Comparison of ENCODE assay signal across 8 mouse cellular contexts in genomic region chr13:21160041-21160511, GRCm38 (mm10). TPM values are rescaled to one million over a fixed set of nuclear protein-coding genes. Genes with fewer than 3 reads are reported as not detected.
DNase-seq lines count a peak whose midpoint lies in the region; ATAC-seq and TF ChIP-seq lines count a peak whose summit lies in the region.

No protein-coding gene starts in this region.

- no peaks in the 10 kb centered on the region for H3K4me1 ChIP-seq in ES-Bruce4 (ENCODE audit: control insufficient read depth, insufficient read depth, low read length)
- peaks cover 12% of the 10 kb centered on the region for H3K4me1 ChIP-seq in forebrain, embryonic 16.5 days (replicated peaks; ENCODE audit: control insufficient read depth, insufficient read depth, low read length)
- peaks cover 7% of the 10 kb centered on the region for H3K4me1 ChIP-seq in limb, embryonic 15.5 days

- no peaks in the 10 kb centered on the region; the same call in 1 of the 2 replicates for H3K27me3 ChIP-seq in ES-Bruce4 (ENCODE audit: control insufficient read depth, insufficient read depth, low read length, poor library complexity, severe bottlenecking)
- 0 out of 2 replicates have a peak, but pooled peaks cover 2% of the 10 kb centered on the region for H3K27me3 ChIP-seq in forebrain, embryonic 16.5 days (replicated peaks; ENCODE audit: control insufficient read depth, insufficient read depth, low read length)
- H3K27me3 ChIP-seq in limb, embryonic 15.5 days: no peaks in the 10 kb centered on the region; the same call in 1 of the 2 replicates
- no peaks in the 10 kb centered on the region for H3K27me3 ChIP-seq in splenic B cell, adult 2 months (ENCODE audit: control insufficient read depth, insufficient read depth, low read length, poor library complexity, severe bottlenecking)

- peak; percentile 31 for DNase-seq in kidney, adult 18-20 months
- no peak for DNase-seq in kidney, postnatal 14 days
- peak; percentile 17 for DNase-seq in splenic B cell, adult 2 months (ENCODE audit: low read depth, low spot score)
- no peak for DNase-seq in layer of hippocampus, adult 9-10 months (ENCODE audit: low spot score)
- no peak for DNase-seq in layer of hippocampus, adult 8-10 months (ENCODE audit: low spot score in 2 of 2)

- H3K27ac ChIP-seq in ES-Bruce4 (ENCODE audit: insufficient read depth, low read length): no peak overlapping the region
- H3K27ac ChIP-seq in forebrain, embryonic 16.5 days (ENCODE audit: low read length): no peak overlapping the region
- no peak overlapping the region for H3K27ac ChIP-seq in limb, embryonic 15.5 days

- TF ChIP-seq CTCF in ES-Bruce4 (IDR thresholded peaks at IDR 0.05; ENCODE audit: low read depth, low read length): no peak

- H3K9me3 ChIP-seq in ES-Bruce4 (replicated peaks; ENCODE audit: control insufficient read depth, insufficient read depth, low read length, poor library complexity, severe bottlenecking): no peaks in the 10 kb centered on the region
- H3K9me3 ChIP-seq in forebrain, embryonic 16.5 days (ENCODE audit: control insufficient read depth, low read length): no peaks in the 10 kb centered on the region
- H3K9me3 ChIP-seq in limb, embryonic 15.5 days: no peaks in the 10 kb centered on the region

- 0% methylated on average over 16 of the region's 16 CpGs for WGBS in forebrain, embryonic 16.5 days
- under 1% methylated on average over 16 of the region's 16 CpGs for WGBS in limb, embryonic 15.5 days

- TF ChIP-seq POLR2A in ES-Bruce4 (IDR thresholded peaks at IDR 0.05; ENCODE audit: insufficient read depth, low read length): no peak

- no peaks in the 10 kb centered on the region for H3K36me3 ChIP-seq in ES-Bruce4 (ENCODE audit: control insufficient read depth, insufficient read depth, low read length, poor library complexity, severe bottlenecking)
- no peaks in the 10 kb centered on the region for H3K36me3 ChIP-seq in forebrain, embryonic 16.5 days (ENCODE audit: control insufficient read depth, insufficient read depth)
- H3K36me3 ChIP-seq in limb, embryonic 15.5 days: no peaks in the 10 kb centered on the region
- H3K36me3 ChIP-seq in splenic B cell, adult 2 months (ENCODE audit: control insufficient read depth, insufficient read depth, low read length, poor library complexity, severe bottlenecking): no peaks in the 10 kb centered on the region

- H3K4me2 ChIP-seq in forebrain, embryonic 16.5 days (ENCODE audit: low read length): peak overlapping the region; percentile 97
- peak overlapping the region; percentile 91 for H3K4me2 ChIP-seq in limb, embryonic 15.5 days

- no peak for TF ChIP-seq EP300 in ES-Bruce4 (IDR thresholded peaks at IDR 0.05; ENCODE audit: insufficient read depth, low read depth, low read length)

- peak overlapping the region; percentile 66 for H3K9ac ChIP-seq in ES-Bruce4 (ENCODE audit: low read depth, poor library complexity, severe bottlenecking)
- peak overlapping the region; percentile 43 for H3K9ac ChIP-seq in forebrain, embryonic 16.5 days (replicated peaks; ENCODE audit: low read depth, low read length)
- H3K9ac ChIP-seq in limb, embryonic 15.5 days: peak overlapping the region; percentile 23; the same call in 1 of the 2 replicates

- H3K4me3 ChIP-seq in ES-Bruce4 (ENCODE audit: low read depth, low read length): peak overlapping the region; percentile 60
- peak overlapping the region; percentile 84 for H3K4me3 ChIP-seq in forebrain, embryonic 16.5 days (replicated peaks; ENCODE audit: low read length)
- peak overlapping the region; percentile 68 for H3K4me3 ChIP-seq in limb, embryonic 15.5 days

- peak; percentile 15 for ATAC-seq in forebrain, embryonic 16.5 days
- ATAC-seq in limb, embryonic 15.5 days (ENCODE audit: insufficient number of reproducible peaks, low FRiP score, low TSS enrichment, low read depth): no peak

RNA-seq across cellular contexts. Expression of gene Olfr1368, which starts 14.4 kb away (rescaled TPM):
- polyA plus RNA-seq in ES-Bruce4 (2011; ENCODE audit: insufficient read depth, insufficient read length, low read depth, missing spikeins): not detected in 2 replicates
- polyA plus RNA-seq in forebrain, embryonic 16.5 days (2015; fragmentation: Nextera tagmentation; extraction: Ambion mirVana): not detected in 2 replicates
- polyA plus RNA-seq in limb, embryonic 15.5 days (2015; fragmentation: Nextera tagmentation; extraction: Ambion mirVana): not detected in 2 replicates
- total RNA-seq in layer of hippocampus, adult 8-10 months (2022): not detected

RNA-seq across cellular contexts. Expression of gene Trim27, which starts 19.2 kb away (rescaled TPM):
- polyA plus RNA-seq in ES-Bruce4 (2011; ENCODE audit: insufficient read depth, insufficient read length, low read depth, missing spikeins): 117 and 128 TPM in 2 replicates
- 89.7 and 96.6 TPM in 2 replicates for polyA plus RNA-seq in forebrain, embryonic 16.5 days (2015; fragmentation: Nextera tagmentation; extraction: Ambion mirVana)
- polyA plus RNA-seq in limb, embryonic 15.5 days (2015; fragmentation: Nextera tagmentation; extraction: Ambion mirVana): 106 and 121 TPM in 2 replicates
- 10 to 100 TPM; 37.2 to 44.2 (median 40.2) TPM for total RNA-seq in layer of hippocampus, adult 8-10 months (2022)

RNA-seq across cellular contexts. Expression of gene Olfr263, which starts 30.6 kb away (rescaled TPM):
- not detected in 2 replicates for polyA plus RNA-seq in ES-Bruce4 (2011; ENCODE audit: insufficient read depth, insufficient read length, low read depth, missing spikeins)
- polyA plus RNA-seq in forebrain, embryonic 16.5 days (2015; fragmentation: Nextera tagmentation; extraction: Ambion mirVana): not detected in 2 replicates
- polyA plus RNA-seq in limb, embryonic 15.5 days (2015; fragmentation: Nextera tagmentation; extraction: Ambion mirVana): not detected in 2 replicates
- total RNA-seq in layer of hippocampus, adult 8-10 months (2022): not detected

RNA-seq across cellular contexts. Expression of gene Olfr1369-ps1, which starts 48.8 kb away (rescaled TPM):
- polyA plus RNA-seq in ES-Bruce4 (2011; ENCODE audit: insufficient read depth, insufficient read length, low read depth, missing spikeins): 0.27 TPM in 1 of 2 replicates, not detected in the other
- polyA plus RNA-seq in forebrain, embryonic 16.5 days (2015; fragmentation: Nextera tagmentation; extraction: Ambion mirVana): not detected in 2 replicates
- polyA plus RNA-seq in limb, embryonic 15.5 days (2015; fragmentation: Nextera tagmentation; extraction: Ambion mirVana): 0.05 and 0.09 TPM in 2 replicates
- under 1 TPM in 1 of 4 experiments, not detected in 3; 0.08 TPM for total RNA-seq in layer of hippocampus, adult 8-10 months (2022)

Comparison
In these comparisons a context has a peak if more than half of its experiments do, and no peak if none do; other contexts are left out.
1. DNase-seq: peak in kidney, adult 18-20 months (single experiment) and splenic B cell, adult 2 months (single experiment); none in kidney, postnatal 14 days (single experiment), layer of hippocampus, adult 9-10 months (single experiment) and layer of hippocampus, adult 8-10 months (0 of 2).
2. Peak in every context shown above with its lines, with median percentiles within 50 percentile points of each other: H3K4me3 ChIP-seq and H3K9ac ChIP-seq.